Mouse (Mus musculus): ENCODE data around the gene 4930558C23Rik.
"Not testable (repeated sequence)": the region's sequence is repeated elsewhere in the genome, so short reads cannot be mapped to it uniquely, and the experiment has no call there.

DNA sequence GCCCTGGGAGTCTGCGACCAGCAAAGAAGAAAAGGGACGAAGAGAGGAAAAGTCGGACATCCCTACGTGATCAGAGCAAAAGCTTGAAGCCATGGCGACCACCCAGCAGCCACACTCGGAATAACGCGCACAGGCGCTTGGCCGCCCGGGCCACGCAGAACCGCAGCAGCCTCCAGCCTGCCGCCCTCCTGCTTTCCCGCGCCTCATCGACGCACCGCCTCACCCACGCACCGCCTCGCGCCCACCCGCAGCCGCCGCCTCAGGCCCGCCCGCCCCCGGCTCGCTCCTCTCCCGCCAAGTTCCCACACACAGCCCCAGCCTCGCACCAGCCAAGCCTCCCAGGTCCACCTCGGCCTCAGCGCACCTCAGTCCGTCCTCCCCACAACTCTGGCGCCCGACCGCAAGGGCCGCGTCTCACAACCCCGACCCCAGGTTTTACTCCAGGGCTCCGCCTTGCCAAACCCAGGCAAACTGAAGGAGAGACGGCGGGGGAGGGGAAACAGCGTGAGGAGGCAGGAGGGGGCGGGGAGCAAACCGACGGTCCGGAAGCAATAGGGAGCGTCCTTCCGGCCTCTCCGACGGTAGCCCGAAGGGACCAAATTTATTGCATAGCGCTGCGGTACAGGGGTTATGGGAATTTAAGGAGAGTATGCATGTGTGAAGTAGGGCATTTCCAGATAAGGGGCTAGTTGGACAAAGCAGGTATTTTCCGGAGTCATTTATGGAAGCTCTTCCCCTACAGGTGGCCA lies 45.8 kb downstream of the 4930558C23Rik start, which contains the start of gene Setdb1:
- TF ChIP-seq POLR2A, CTCF (IDR thresholded peaks at IDR 0.05; ENCODE audit: extremely low read depth, insufficient read depth, low read length): not testable (repeated sequence)

All from cortical plate, adult 2 months (tissue).